Mouse (Mus musculus) layer of hippocampus, postnatal 25 days (tissue): ENCODE results near the gene Ppp2r5c. TPM values are rescaled to one million over a fixed set of nuclear protein-coding genes. Genes with fewer than 3 reads are reported as not detected.

Source experiments
- DNase-seq, 2 experiments: peaks; one replicate each; pipeline ENCODE4 v3.0.0; 2022; ENCODE audit warnings: mixed read lengths in 2 of 2, low spot score in 1 of 2; ENCODE audit errors: extremely low spot score in 1 of 2
- total RNA-seq, 2 experiments: library from RNA; stranded (reverse); gene quantifications; 2 replicates each; pipeline ENCODE4 v1.2.3; 2021

Gene Ppp2r5c
- total RNA-seq, 2 experiments from 2014 or later, result 242 to 246 TPM

DNA sequence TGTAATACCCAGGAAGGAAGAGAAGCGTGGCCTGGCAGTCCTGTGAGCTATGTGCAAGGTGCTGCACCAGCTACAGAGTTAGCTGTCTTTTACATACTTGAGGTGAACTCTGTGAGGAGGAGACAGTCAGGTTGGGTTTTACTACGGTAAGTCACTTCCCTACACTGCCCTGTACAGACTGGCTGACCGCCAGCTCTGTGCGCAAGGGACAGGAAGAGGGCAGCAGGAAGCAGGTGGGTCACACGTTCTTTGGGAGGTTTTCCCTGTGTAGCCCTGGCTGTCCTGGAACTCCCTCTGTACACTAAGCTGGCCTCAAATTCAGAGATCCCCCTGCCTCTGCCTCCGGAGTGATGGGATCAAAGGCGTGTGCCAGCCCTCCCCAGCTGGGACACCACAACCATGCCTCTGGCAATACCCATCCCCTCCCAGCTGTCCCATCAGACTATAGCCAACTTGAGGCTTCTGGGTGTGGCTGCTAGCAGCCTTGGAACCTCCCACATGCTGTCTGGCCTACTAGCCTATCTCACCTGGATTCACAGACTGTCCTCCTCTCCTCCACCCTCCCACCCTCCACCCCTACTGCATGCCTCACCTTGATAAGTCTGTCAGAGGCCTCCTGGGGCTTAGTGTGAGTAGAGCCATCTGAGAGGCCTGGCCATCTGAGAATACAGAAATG, 102.7 kb downstream of the Ppp2r5c start:
- no peak for DNase-seq

DNA sequence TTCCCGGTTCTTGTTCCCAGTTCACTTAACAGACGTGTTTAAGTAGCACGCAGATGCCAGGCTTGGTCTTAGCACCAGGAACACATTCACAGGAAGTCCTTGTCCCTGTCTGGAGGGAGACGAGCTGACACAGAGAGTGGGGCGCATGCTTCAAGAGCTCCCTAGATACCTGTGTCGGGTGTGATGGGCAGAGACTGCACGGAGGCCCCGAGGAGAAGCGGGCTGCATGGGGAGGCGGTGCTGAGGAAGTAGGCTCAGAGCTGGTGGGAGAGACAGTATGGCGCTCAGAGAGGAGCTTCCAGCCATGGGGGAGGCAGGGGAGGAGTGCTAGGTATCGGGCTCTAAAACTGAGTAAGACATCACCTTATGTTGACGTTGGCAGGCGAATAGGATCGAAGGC, 103.4 kb downstream of the Ppp2r5c start:
- DNase-seq, result no peak

DNA sequence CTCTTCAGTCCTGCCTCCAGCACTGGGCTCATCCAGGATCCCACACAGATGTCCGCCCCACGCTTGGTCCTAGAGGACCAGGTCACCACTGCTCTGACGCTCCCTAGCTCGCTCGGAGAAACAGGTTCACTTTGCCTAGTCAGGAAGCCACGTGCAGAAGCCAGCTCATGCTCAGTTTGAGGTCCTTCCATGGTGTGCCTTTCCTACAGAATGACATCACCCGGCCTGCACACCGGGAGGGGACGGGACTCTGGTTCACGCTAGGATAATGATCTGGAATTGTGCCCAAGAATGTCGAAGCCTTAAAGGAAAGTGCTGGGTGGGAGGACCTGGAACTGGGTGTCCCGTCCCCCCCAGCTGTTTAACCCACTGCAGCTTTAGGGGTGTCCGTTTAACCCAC, 105.2 kb downstream of the Ppp2r5c start:
- DNase-seq, result no peak

DNA sequence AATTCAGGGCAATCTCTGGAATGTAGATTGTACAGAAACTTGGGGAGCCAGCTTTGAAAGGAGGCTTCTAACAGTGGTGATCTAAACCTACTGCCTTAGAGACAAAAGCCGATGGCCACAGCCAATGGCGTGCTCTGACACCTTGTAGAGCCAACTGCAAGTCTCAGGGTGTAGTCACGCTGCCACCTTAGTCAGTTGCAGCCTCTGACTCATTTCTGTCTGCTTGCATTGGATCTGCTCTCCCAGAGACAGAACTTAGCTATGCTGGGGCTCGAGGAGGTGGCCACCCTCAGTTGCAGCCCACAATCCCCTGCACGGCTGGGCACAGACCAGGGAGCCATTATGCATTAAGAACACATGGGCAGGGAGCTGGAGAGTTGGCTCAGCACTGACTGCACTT, 106.4 kb downstream of the Ppp2r5c start:
- no peak for DNase-seq

DNA sequence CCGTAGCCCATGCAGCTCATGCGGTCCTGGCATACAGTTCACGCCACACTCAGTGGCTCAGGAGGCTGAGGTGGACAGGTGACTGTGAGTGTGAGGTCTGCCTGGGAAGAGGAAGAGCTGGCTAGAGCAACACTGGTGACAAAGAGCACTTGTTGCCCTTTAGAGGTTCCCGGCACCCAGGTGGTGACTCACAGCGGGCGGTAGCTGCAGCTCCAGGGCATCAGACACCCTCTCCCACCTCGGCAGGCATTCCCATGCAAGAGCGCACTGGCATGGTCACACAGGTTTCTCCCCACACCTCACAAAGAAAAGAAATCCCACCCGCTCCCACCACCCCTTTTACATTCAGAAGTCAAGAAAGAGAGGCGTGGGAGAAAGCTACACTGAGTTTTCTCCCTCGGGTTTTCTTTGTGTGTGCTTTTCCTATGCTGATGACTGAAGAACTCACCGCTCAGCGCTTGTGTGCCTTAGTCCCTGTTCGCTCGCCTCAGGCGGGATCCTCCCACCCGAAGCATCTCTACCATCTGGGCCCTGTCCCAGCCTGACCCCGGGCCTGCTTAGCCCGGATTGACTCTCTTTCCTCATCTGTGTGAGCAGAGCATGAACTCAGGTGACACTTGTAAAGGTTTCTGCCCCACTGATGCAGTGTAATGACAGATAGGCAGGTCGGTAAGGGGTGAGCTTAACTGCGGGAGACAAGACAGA, 108.8 kb downstream of the Ppp2r5c start:
- no peak for DNase-seq

DNA sequence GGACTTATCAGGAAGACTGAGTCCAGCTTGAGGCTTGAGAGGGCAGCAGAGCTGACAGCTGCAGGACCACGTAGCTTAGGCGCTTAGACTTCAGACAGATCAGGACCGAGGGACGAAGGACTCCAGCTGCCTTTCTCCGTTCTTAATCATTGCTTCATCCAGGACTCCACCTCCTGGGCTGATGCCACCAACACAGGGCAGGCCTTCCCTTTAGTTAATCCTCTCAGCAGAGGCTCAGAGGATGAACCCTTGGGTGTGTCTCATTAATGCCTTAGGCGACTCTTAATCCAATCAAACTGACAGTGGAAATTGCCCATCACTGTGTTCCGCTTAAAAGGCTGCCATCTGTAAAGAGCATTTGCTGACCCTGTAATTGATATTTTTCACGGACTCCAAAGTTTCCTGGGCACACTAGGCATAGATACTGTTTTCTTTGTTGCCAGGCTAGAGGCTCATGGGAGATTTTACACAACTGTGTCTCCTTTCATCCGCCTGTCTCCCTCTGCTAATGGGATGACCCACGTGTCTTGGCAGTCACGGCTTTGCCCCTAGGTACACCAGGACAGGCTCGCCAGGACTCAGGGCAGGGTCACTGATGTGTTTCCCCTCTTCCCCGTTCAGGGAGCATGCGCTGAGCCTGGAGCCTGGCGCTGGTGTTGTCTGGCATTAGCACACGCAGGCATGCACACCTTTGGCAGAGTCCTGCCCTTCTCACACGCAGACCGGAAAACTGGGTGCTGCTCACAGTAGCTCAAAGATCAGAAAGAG, 110.1 kb downstream of the Ppp2r5c start:
- no peak for DNase-seq

DNA sequence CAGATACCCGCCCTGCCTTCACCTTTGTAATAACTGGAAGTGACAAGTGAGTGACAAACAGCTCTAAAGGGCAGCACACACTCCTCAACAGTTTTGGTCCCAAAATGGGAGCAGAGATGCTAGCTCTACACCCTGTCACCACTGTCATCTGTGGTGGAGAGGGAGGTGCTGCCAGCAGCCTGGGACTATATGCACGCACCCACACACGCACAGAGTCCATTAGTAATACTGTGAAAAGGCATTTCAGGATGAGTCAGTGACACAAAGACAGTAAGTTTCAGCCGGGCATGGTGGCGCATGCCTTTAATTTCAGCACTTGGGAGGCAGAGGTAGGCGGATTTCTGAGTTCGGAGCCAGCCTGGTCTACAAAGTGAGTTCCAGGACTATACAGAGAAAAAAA, 111.3 kb downstream of the Ppp2r5c start:
- no peak for DNase-seq

DNA sequence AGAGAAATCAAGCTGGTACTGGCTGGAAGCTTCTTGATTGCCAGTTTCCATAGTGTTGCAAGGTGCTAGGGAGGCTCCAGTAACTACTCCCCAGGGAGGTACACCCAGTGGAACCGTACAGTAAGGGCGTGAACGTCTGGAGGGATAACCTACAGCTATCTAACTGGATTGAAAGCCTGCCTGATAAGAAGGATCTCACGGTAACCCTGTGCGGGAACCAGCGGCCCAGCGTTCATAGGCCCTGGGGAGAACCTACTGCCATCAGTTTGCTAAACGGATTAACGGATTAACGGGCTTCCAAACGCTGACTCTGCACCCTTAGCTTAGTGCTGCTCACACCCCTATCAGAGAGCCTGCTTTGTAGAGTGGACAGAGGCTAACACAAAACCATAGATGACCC, 116.5 kb downstream of the Ppp2r5c start:
- DNase-seq, result no peak

DNA sequence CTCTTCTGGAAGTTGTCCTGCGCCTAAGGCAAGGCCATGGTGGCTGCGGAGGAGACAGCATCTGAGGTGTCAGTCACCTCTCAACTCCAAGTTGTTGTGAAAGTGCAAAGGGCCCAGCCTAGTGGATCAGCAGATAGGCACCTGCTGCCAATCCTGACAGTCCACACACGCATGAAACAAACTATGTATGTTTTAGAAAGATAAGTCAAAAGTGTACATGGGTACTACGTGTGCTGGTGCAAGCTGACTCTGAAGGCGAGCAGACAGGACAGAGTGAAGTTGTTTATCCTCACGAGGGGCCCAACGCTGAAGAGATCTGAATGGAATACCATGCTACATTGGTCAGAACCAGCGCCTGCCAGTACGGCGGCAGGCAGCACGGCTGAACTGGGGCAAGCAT, 117.9 kb downstream of the Ppp2r5c start:
- no peak for DNase-seq

DNA sequence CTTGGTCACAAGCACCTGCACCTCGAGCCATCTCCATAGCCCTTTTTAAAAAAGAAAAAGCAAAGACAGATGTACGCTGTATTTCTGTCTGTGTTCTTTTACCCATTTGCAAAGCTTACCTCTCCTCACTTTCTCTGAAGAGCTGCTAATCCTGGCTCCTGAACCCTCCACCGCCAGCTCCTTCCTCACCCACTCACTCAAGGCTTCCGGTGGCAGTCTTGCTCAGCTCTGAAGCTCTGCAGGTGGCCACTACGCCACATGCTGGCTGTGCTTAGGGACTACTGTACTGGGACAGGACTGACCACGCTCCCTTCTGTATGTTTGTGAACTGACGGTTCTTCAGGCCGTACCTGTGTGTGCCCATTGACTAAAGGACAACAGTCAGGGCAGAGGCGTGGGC, 119.4 kb downstream of the Ppp2r5c start:
- DNase-seq, result no peak

DNA sequence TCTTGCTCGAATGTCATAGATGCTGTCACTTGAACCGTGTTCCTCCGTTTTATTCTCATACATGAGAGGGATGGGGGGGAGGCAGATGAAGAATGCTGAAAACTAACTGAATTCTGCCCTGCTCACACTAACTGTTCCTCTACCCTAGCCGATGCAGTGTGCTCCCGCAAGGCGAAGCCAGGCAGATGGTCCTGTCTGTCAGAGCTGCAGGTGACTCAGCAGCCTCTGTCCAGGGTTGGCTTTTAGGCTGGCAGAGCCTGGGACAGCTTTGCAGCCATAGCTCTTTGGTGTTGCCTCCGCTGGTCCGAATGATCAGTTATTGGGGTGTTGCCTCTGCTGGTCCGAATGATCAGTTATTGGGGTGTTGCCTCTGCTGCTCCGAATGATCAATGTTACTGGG, 124.1 kb downstream of the Ppp2r5c start:
- DNase-seq, result no peak

DNA sequence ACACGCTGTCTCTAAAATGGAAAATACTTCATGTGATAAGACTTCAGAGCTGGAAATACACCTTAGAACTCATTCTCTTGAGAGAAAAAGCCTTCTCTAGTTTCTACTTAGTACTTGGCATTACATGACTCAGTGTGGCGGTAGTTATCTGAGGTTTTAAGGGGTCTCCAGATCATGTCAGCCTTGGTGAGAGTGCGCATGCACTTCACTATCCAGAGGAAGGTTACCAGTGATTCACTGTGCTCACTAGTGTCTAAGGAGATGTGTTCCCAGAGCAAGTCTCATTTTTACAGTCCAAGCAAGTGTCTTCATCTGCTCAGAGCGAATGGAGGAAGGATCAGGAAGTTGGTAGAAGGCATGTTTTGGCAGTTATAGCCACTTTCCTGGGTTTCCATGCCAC, 125.4 kb downstream of the Ppp2r5c start:
- DNase-seq, result no peak

DNA sequence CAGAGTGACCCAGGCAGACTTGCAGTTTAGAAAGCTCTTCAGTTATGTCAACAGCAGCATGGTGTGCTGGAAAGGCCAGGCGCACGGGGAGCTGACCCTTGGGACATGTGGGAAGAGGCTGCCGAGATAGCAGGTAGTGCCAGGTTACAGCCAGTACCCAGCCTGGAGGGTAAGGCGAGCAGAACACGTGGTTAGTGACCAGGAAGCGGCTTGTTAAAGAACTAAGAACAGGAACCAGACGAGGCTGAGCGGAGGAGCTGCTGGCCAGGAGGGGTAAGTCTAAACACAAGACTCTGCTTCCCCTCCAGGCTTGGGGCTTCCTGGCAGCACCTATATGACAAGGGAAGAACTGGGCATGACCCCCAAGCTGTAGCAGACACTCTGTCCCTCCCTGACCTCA, 126.7 kb downstream of the Ppp2r5c start:
- DNase-seq, result no peak

DNA sequence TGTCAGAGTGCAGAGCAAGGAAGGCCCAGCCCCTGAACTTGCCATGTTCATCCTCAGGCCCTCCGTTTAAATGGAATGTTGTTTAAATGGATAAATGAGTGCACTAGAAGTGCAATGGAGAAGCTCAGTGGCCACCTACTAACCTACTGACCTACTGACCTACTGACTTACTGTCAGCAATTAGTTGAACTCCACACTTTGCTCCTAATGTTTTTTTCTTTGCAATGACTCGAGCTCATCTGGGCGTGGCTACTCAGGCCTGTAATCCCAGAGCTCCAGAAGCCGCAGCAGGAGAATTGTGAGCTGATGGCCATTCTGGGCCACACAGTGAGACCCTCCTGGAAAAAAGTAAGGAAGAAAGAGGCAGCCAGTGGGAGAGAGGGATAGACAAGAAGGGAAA, 129.0 kb downstream of the Ppp2r5c start:
- no peak for DNase-seq

DNA sequence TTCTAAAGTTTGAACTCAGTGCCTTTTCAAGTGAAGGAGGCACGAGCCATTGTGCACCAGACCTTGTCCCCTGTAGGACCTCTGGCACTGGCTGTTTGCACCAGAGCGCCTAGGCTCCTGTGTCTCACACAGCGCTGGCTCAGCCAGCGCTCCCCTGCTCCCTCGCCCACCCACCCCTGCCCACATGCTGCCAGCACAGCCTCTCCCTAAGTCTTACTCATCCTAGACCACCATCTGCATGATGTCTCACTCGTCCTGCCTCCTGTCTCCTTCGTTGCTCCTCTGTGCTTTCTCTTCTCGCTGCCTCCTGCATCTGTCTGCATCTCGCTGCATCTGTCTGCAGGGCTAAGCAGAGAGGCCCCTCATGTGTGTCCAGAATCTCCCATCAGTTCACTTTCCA, 131.4 kb downstream of the Ppp2r5c start:
- no peak for DNase-seq

DNA sequence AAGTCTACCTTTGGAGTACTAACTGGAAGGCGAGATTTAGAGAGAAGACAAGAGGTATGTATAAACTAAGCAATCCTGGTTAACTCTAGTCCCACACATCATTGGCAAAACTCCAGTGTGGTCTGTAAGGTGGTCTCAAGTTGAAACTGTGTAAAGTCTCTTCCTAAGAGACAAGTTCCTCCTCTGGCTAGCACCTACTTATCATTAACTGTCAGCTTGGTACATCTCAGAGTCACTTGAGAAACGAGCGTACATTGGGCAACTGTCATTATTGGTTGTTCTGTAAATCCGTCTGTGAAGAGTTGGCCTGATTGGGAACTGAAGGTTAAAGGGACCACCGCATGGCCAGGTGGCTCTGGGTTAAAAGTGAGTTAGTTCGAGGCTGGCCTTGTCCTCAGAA, 141.7 kb downstream of the Ppp2r5c start:
- no peak for DNase-seq

DNA sequence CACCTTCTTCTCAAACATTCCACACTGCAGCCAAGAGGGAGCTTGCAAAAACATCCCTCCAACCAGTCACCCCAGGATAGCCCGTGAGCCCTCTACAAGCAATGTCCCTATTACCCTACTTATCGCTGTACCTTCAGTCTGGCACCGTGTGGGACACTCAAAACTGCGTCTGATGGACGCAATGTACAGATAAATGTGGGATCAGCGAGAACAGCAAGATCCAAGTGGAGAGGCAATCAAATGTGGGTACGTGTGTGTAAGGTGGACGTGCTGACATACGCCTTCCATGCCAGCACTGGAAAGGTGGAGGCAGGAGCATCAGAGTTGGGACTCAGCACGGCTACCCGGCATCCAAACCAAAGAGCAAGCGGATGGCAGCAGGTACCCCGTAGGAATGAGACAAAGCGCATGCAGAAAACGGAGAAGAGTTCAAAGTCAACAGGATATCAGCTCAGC, 143.9 kb downstream of the Ppp2r5c start:
- DNase-seq, result no peak

DNA sequence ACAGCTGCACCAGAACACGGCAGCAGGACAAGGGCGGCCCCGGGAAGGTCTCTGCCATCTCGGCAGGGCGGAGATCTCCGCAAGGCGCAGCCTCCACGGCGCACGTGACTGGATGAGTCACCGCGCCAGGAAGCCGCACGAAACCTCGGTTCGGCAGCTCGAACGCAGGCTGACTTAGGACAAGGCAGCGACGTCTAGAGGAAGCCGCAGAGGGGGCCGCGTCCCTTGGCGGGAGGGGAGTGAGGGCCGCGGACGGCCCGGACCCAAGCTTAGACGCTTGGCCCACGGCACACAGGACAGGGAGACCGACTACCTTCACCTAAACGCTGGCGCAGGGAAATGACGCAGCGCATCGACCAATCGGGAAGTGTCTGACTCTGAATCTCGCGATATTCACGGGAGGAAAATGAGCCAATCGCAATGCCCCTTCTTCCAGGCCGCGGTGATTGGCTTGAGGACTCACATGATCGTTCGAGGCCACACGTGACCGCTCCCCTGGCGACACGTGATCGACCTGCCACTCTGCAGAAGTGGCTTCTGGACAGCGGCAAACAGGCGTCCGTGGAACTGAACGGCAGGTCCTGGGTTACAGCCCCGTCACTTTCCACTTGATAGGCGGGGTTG, 144.5 kb downstream of the Ppp2r5c start:
- peak; percentile 95 to 96 for DNase-seq

DNA sequence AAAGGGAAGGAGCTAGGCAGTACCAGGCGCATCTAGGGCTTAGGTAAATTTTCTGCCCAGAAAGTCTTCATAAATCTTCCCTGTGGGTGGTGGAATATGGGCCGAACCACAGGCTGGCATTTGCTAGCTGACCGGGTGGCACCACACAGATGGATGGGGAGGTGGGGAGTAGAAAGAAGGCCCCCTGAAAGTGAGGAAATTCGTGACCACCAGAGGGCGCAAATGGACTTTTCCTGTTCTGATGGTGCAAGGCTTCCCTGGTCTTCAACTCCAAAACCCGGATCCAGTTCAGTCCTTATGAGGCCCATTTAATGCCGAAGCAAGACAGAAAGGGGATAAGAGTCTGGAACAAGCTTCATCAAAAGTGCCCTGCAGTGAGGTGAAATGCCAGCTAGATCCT, 151.6 kb downstream of the Ppp2r5c start:
- peak; percentile 70 to 90 for DNase-seq

DNA sequence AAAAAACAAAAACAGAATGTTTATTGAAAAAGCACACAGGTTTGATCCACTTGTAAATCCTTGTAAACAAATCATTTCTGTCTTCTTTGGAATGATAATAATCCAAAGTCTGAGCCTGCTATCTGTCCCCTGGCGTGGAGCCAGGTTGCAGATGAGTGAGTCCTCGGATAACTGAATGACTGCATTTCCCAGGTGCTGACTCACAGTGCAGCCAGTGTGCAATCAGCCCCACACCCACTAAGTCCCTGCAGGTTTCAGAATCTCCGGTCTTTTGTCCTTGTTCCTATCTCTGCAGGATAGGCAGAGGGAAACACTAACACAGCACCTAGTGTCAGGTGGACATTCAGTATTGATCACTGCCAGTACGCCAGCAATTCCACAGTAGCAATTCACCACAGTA, 152.9 kb downstream of the Ppp2r5c start:
- DNase-seq, result no peak
